Mouse (Mus musculus): ENCODE results near the gene Ttll11. TPM values are rescaled to one million over a fixed set of nuclear protein-coding genes. Genes with fewer than 3 reads are reported as not detected.
A peak's percentile ranks its signal among the peaks of the same experiment; 100 is the strongest.

Ttll11 gene
- total RNA-seq, 1 experiment: 0.31 TPM

- no peak overlapping the region for H3K4me3 ChIP-seq (ENCODE audit: insufficient read depth in 1 of 2, low read depth in 1 of 2, low read length in 2 of 2, poor library complexity in 1 of 2, severe bottlenecking in 1 of 2)
- in situ Hi-C loops (cut with MboI; ENCODE audit: low sequenced_read_pairs in 2 of 2, unreplicated experiment in 2 of 2): no loop called here
- no peaks in the 10 kb centered on the region for H3K9me3 ChIP-seq (ENCODE audit: control insufficient read depth, insufficient read depth, low read depth, low read length)
- no peak overlapping the region for H3K9ac ChIP-seq (ENCODE audit: insufficient read depth, low read depth, low read length, poor library complexity, severe bottlenecking)
- H3K36me3 ChIP-seq (ENCODE audit: control insufficient read depth, insufficient read depth, low read length, poor library complexity, severe bottlenecking): no peaks in the 10 kb centered on the region
- no peak for TF ChIP-seq MAFK (IDR thresholded peaks at IDR 0.05; ENCODE audit: insufficient read depth, low read depth, low read length)
- DNase-seq (ENCODE audit: low read depth, low spot score): no peak
- no peak overlapping the region for H3K27ac ChIP-seq (ENCODE audit: insufficient read depth, low read depth, low read length, poor library complexity, severe bottlenecking)
- H3K4me1 ChIP-seq (ENCODE audit: control insufficient read depth in 2 of 2, insufficient read depth in 2 of 2, low read length in 2 of 2, poor library complexity in 1 of 2): no peaks in the 10 kb centered on the region
Observed at GRCm38 (mm10) chr2:35992259-35992658, 12.5 kb upstream of the Ttll11 start.

- H3K4me1 ChIP-seq (ENCODE audit: control insufficient read depth in 2 of 2, insufficient read depth in 2 of 2, low read length in 2 of 2, poor library complexity in 1 of 2): no peaks in the 10 kb centered on the region; a peak in 1 of 4 replicates
- no peak overlapping the region for H3K27ac ChIP-seq (ENCODE audit: insufficient read depth, low read depth, low read length, poor library complexity, severe bottlenecking)
- no peaks in the 10 kb centered on the region for H3K36me3 ChIP-seq (ENCODE audit: control insufficient read depth, insufficient read depth, low read length, poor library complexity, severe bottlenecking)
- DNase-seq (ENCODE audit: low read depth, low spot score): peak; percentile 68
- in situ Hi-C loops (cut with MboI; ENCODE audit: low sequenced_read_pairs in 2 of 2, unreplicated experiment in 2 of 2): no loop called here
- H3K9ac ChIP-seq (ENCODE audit: insufficient read depth, low read depth, low read length, poor library complexity, severe bottlenecking): no peak overlapping the region
- no peaks in the 10 kb centered on the region for H3K9me3 ChIP-seq (ENCODE audit: control insufficient read depth, insufficient read depth, low read depth, low read length)
- TF ChIP-seq ZNF384 (IDR thresholded peaks at IDR 0.05; ENCODE audit: low read depth, low read length) (no peak), ZC3H11A (IDR thresholded peaks at IDR 0.05; ENCODE audit: borderline replicate concordance, low read depth, low read length) (no peak), CHD2 (IDR thresholded peaks at IDR 0.05; ENCODE audit: low read depth, low read length) (no peak), HCFC1 (IDR thresholded peaks at IDR 0.05; ENCODE audit: borderline replicate concordance, insufficient read depth, low read length) (no peak), MAFK (IDR thresholded peaks at IDR 0.05; ENCODE audit: insufficient read depth, low read depth, low read length) (no peak)
- no peak overlapping the region for H3K4me3 ChIP-seq (ENCODE audit: insufficient read depth in 1 of 2, low read depth in 1 of 2, low read length in 2 of 2, poor library complexity in 1 of 2, severe bottlenecking in 1 of 2)
Observed at GRCm38 (mm10) chr2:35983869-35984268, 4.2 kb upstream of the Ttll11 start.

DNA sequence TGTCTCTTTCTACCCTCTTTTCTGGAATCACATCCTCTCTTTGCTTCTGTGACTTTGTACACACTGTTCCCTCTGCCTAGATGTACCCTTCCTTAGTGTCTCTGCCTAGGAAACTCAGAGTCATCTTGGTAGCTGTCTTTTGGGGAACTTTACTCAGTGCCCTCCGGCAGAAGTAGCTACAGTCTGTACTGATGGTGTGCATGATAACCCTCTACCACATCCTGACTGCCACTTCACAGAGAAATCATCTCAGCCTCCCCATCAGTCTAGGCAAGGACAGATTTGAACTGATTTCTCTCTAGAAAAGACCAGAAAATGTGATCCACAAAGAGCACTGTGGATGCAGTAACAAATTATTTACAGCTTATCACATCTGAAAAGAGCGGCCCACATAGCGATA lies 2.2 kb upstream of the Ttll11 start:
- Histone ChIP-seq H3K9me3 (ENCODE audit: control insufficient read depth, insufficient read depth, low read depth, low read length) (no peaks in the 10 kb centered on the region), H3K36me3 (ENCODE audit: control insufficient read depth, insufficient read depth, low read length, poor library complexity, severe bottlenecking) (no peaks in the 10 kb centered on the region), H3K27ac (ENCODE audit: insufficient read depth, low read depth, low read length, poor library complexity, severe bottlenecking) (no peak overlapping the region), H3K4me3 (ENCODE audit: insufficient read depth in 1 of 2, low read depth in 1 of 2, low read length in 2 of 2, poor library complexity in 1 of 2, severe bottlenecking in 1 of 2) (no peak overlapping the region), H3K9ac (ENCODE audit: insufficient read depth, low read depth, low read length, poor library complexity, severe bottlenecking) (no peak overlapping the region), H3K4me1 (ENCODE audit: control insufficient read depth in 2 of 2, insufficient read depth in 2 of 2, low read length in 2 of 2, poor library complexity in 1 of 2) (no peaks in the 10 kb centered on the region; a peak in 1 of 4 replicates)
- in situ Hi-C loops (cut with MboI; ENCODE audit: low sequenced_read_pairs in 2 of 2, unreplicated experiment in 2 of 2): no loop called here
- no peak for DNase-seq (ENCODE audit: low read depth, low spot score)
- no peak for TF ChIP-seq ZC3H11A (IDR thresholded peaks at IDR 0.05; ENCODE audit: borderline replicate concordance, low read depth, low read length)
- TF ChIP-seq ZNF384 (IDR thresholded peaks at IDR 0.05; ENCODE audit: low read depth, low read length): no peak
- TF ChIP-seq CHD2 (IDR thresholded peaks at IDR 0.05; ENCODE audit: low read depth, low read length): no peak
- TF ChIP-seq MAFK (IDR thresholded peaks at IDR 0.05; ENCODE audit: insufficient read depth, low read depth, low read length): no peak
- TF ChIP-seq HCFC1 (IDR thresholded peaks at IDR 0.05; ENCODE audit: borderline replicate concordance, insufficient read depth, low read length): no peak

- in situ Hi-C loops (cut with MboI; ENCODE audit: low sequenced_read_pairs in 2 of 2, unreplicated experiment in 2 of 2): no loop called here
- DNase-seq (ENCODE audit: low read depth, low spot score): peak; percentile 7
- H3K36me3 ChIP-seq (ENCODE audit: control insufficient read depth, insufficient read depth, low read length, poor library complexity, severe bottlenecking): no peaks in the 10 kb centered on the region
- peak overlapping the region; percentile 66 to 95 for H3K4me3 ChIP-seq (ENCODE audit: insufficient read depth in 1 of 2, low read depth in 1 of 2, low read length in 2 of 2, poor library complexity in 1 of 2, severe bottlenecking in 1 of 2)
- no peaks in the 10 kb centered on the region; a peak in 1 of 4 replicates for H3K4me1 ChIP-seq (ENCODE audit: control insufficient read depth in 2 of 2, insufficient read depth in 2 of 2, low read length in 2 of 2, poor library complexity in 1 of 2)
- no peak overlapping the region for H3K27ac ChIP-seq (ENCODE audit: insufficient read depth, low read depth, low read length, poor library complexity, severe bottlenecking)
- no peaks in the 10 kb centered on the region for H3K9me3 ChIP-seq (ENCODE audit: control insufficient read depth, insufficient read depth, low read depth, low read length)
- TF ChIP-seq HCFC1 (IDR thresholded peaks at IDR 0.05; ENCODE audit: borderline replicate concordance, insufficient read depth, low read length): no peak
- no peak for TF ChIP-seq CHD2 (IDR thresholded peaks at IDR 0.05; ENCODE audit: low read depth, low read length)
- TF ChIP-seq ZC3H11A (IDR thresholded peaks at IDR 0.05; ENCODE audit: borderline replicate concordance, low read depth, low read length): no peak
- TF ChIP-seq ZNF384 (IDR thresholded peaks at IDR 0.05; ENCODE audit: low read depth, low read length): no peak
- no peak for TF ChIP-seq MAFK (IDR thresholded peaks at IDR 0.05; ENCODE audit: insufficient read depth, low read depth, low read length)
- peak overlapping the region; percentile 84 for H3K9ac ChIP-seq (ENCODE audit: insufficient read depth, low read depth, low read length, poor library complexity, severe bottlenecking)
Observed at GRCm38 (mm10) chr2:35978941-35979643, 621 bp downstream of the Ttll11 start.
